Mouse (Mus musculus): ENCODE data around the gene Mdc1. TPM values are rescaled to one million over a fixed set of nuclear protein-coding genes. Genes with fewer than 3 reads are reported as not detected.

The Mdc1 gene
- polyA plus RNA-seq (2017; shearing (Covaris generic)) = 10 to 100 TPM; 10.9 to 13.2 TPM

- ATAC-seq = peak; percentile 83
Measured at GRCm38 (mm10) chr17:35841076-35841950, at the start of gene Mdc1. Mdc1 (plus strand) TSS chr17:35841515.

- no peak for ATAC-seq
Measured at GRCm38 (mm10) chr17:35792837-35793236, 48.5 kb upstream of the Mdc1 start.

- ATAC-seq = no peak
Measured at GRCm38 (mm10) chr17:35795099-35795498, 46.2 kb upstream of the Mdc1 start.

GRCm38 (mm10) chr17:35795656-35796055 lies 45.7 kb upstream of the Mdc1 start:
- no peak for ATAC-seq

GRCm38 (mm10) chr17:35796835-35797234 lies 44.5 kb upstream of the Mdc1 start:
- no peak for ATAC-seq

GRCm38 (mm10) chr17:35800905-35801304 lies 40.4 kb upstream of the Mdc1 start:
- no peak for ATAC-seq

- no peak for ATAC-seq
Measured at GRCm38 (mm10) chr17:35803020-35803419, 38.3 kb upstream of the Mdc1 start.

GRCm38 (mm10) chr17:35803858-35804399 lies 37.4 kb upstream of the Mdc1 start:
- ATAC-seq = no peak

GRCm38 (mm10) chr17:35808073-35808472 lies 33.2 kb upstream of the Mdc1 start:
- ATAC-seq = no peak

GRCm38 (mm10) chr17:35809395-35809794 lies 31.9 kb upstream of the Mdc1 start:
- ATAC-seq = no peak

- ATAC-seq = no peak
Measured at GRCm38 (mm10) chr17:35810900-35811648, 30.2 kb upstream of the Mdc1 start.

GRCm38 (mm10) chr17:35812307-35812706 lies 29.0 kb upstream of the Mdc1 start:
- no peak for ATAC-seq

- ATAC-seq = no peak
Measured at GRCm38 (mm10) chr17:35812736-35813135, 28.6 kb upstream of the Mdc1 start.

- ATAC-seq = no peak
Measured at GRCm38 (mm10) chr17:35813245-35813647, 28.1 kb upstream of the Mdc1 start.

GRCm38 (mm10) chr17:35813653-35814052 lies 27.7 kb upstream of the Mdc1 start:
- peak; percentile 64 for ATAC-seq

- ATAC-seq = no peak
Measured at GRCm38 (mm10) chr17:35814678-35815077, 26.6 kb upstream of the Mdc1 start.

- ATAC-seq = no peak
Measured at GRCm38 (mm10) chr17:35815836-35816235, 25.5 kb upstream of the Mdc1 start.

GRCm38 (mm10) chr17:35816686-35817085 lies 24.6 kb upstream of the Mdc1 start:
- ATAC-seq = no peak

- no peak for ATAC-seq
Measured at GRCm38 (mm10) chr17:35817226-35817625, 24.1 kb upstream of the Mdc1 start.

- ATAC-seq = no peak
Measured at GRCm38 (mm10) chr17:35820111-35820510, 21.2 kb upstream of the Mdc1 start.

- peak; percentile 21 for ATAC-seq
Measured at GRCm38 (mm10) chr17:35821439-35822430, 19.6 kb upstream of the Mdc1 start, which contains the start of gene Ier3. Ier3 (plus strand) TSS chr17:35821684.

GRCm38 (mm10) chr17:35822564-35822963 lies 18.8 kb upstream of the Mdc1 start:
- no peak for ATAC-seq

Data from CD4-positive, CD25-positive, alpha-beta regulatory T cell, adult 4 months (primary cell).